8 mouse cellular contexts compared by ENCODE assay signal in the genomic region with DNA sequence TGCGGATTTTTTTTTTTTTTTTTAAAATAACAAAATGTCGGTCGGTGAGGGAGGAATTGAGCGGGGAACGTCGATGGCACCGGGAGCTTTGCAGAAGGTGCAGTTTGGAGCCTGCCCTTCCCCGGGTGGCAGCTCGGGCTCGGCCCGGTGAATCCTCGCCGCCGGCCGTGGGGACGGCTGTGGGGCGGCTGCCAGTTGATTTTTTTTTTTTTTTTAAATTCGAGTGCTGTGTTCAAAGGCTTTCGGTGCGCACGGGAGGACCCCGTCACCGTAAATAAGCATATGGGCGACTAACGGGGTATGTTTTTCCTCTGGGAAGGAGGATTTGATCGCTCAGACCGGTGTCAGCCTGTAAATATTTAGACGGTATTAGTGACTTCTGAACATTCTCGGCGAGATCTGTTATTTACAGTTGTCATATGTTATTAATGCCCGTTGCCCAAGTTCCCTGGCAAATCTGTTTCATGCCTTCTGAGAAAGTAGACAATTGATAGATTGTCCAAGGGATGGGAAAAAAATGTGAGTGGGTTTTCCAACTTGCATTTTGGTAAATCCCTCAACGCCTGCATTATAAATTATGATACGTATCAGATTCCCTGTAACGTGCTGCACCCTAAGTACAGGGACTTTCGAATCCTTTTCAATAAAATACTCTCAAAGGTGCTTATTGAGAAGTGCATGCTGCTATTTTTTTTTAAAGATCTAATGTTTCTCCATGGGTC. TPM values are rescaled to one million over a fixed set of nuclear protein-coding genes. Genes with fewer than 3 reads are reported as not detected.
DNase-seq lines count a peak whose midpoint lies in the region; ATAC-seq and TF ChIP-seq lines count a peak whose summit lies in the region.

No protein-coding gene starts in this region.

- no peaks in the 10 kb centered on the region for H3K9me3 ChIP-seq in forebrain, embryonic 10.5 days
- H3K9me3 ChIP-seq in hindbrain, embryonic 13.5 days: no peaks in the 10 kb centered on the region

- H3K9ac ChIP-seq in hindbrain, embryonic 13.5 days: peak overlapping the region; percentile 96
- H3K9ac ChIP-seq in liver, adult 2 months (ENCODE audit: low read depth, low read length): peak overlapping the region; percentile 74

- peak overlapping the region; percentile 87 for H3K4me3 ChIP-seq in bone marrow, adult 2 months (replicated peaks; ENCODE audit: control insufficient read depth, low read depth, low read length)
- H3K4me3 ChIP-seq in forebrain, embryonic 10.5 days: peak overlapping the region; percentile 81
- H3K4me3 ChIP-seq in hindbrain, embryonic 13.5 days: peak overlapping the region; percentile 75
- H3K4me3 ChIP-seq in liver, adult 2 months (ENCODE audit: insufficient read depth, low read depth, low read length): peak overlapping the region; percentile 69
- peak overlapping the region; percentile 36 for H3K4me3 ChIP-seq in myocyte

- H3ac ChIP-seq in myocyte (ENCODE audit: control insufficient read depth, insufficient read length): peak overlapping the region; percentile 88

- H3K36me3 ChIP-seq in forebrain, embryonic 10.5 days (replicated peaks): peaks cover 10% of the 10 kb centered on the region
- H3K36me3 ChIP-seq in hindbrain, embryonic 13.5 days: no peaks in the 10 kb centered on the region
- H3K36me3 ChIP-seq in liver, adult 2 months (ENCODE audit: control insufficient read depth, insufficient read depth, low read length): peaks cover 3% of the 10 kb centered on the region; the same call in 1 of the 2 replicates
- H3K36me3 ChIP-seq in myocyte (ENCODE audit: control insufficient read depth, insufficient read depth): no peaks in the 10 kb centered on the region

- ATAC-seq in hindbrain, embryonic 13.5 days (ENCODE audit: low FRiP score): no peak

- no peaks in the 10 kb centered on the region for H3K27me3 ChIP-seq in forebrain, embryonic 10.5 days (ENCODE audit: poor library complexity, severe bottlenecking)
- H3K27me3 ChIP-seq in hindbrain, embryonic 13.5 days: no peaks in the 10 kb centered on the region
- no peaks in the 10 kb centered on the region for H3K27me3 ChIP-seq in liver, adult 2 months (ENCODE audit: control insufficient read depth, insufficient read depth, low read length)
- no peaks in the 10 kb centered on the region for H3K27me3 ChIP-seq in myocyte (ENCODE audit: control insufficient read depth, insufficient read depth, insufficient read length)

- WGBS in bone marrow, adult 2 months: under 1% methylated on average over 35 of the region's 35 CpGs
- 4% methylated on average over 35 of the region's 35 CpGs for WGBS in forebrain, embryonic 10.5 days
- 3% methylated on average over 35 of the region's 35 CpGs for WGBS in hindbrain, embryonic 13.5 days
- 4% methylated on average over 35 of the region's 35 CpGs for WGBS in liver, adult 2 months

- no peak for TF ChIP-seq POLR2A in bone marrow, adult 2 months (IDR thresholded peaks at IDR 0.05; ENCODE audit: borderline replicate concordance, control insufficient read depth, low read depth, low read length)
- no peak for TF ChIP-seq POLR2A in liver, adult 2 months (IDR thresholded peaks at IDR 0.05; ENCODE audit: extremely low read depth, insufficient read depth, low read length)
- TF ChIP-seq POLR2A in myocyte (IDR thresholded peaks at IDR 0.05; ENCODE audit: insufficient read length, low read depth): no peak

- peak; percentile 13 to 14 for DNase-seq in lung, adult 18-20 months
- no peak for DNase-seq in lung, postnatal 25 days (ENCODE audit: low spot score)
- DNase-seq in forebrain, embryonic 10.5 days (ENCODE audit: extremely low spot score, low spot score): peak; percentile 26
- peak; percentile 40 for DNase-seq in liver, adult 2 months (ENCODE audit: extremely low read depth, low read depth, low spot score)
- DNase-seq in thymus, postnatal 25 days: peak; percentile 32

- TF ChIP-seq CTCF in bone marrow, adult 2 months (IDR thresholded peaks at IDR 0.05; ENCODE audit: control insufficient read depth, insufficient read depth, low read length): no peak
- TF ChIP-seq CTCF in liver, adult 2 months (IDR thresholded peaks at IDR 0.05; ENCODE audit: low read depth, low read length): no peak

- peaks cover 2% of the 10 kb centered on the region; the same call in 1 of the 2 replicates for H3K79me2 ChIP-seq in liver, adult 2 months (ENCODE audit: control insufficient read depth, insufficient read depth, low read length)
- H3K79me2 ChIP-seq in myocyte (ENCODE audit: control insufficient read depth, insufficient read depth): peaks cover 19% of the 10 kb centered on the region

- H3K4me1 ChIP-seq in bone marrow, adult 2 months (ENCODE audit: control insufficient read depth, insufficient read depth, low read length): peaks cover 1% of the 10 kb centered on the region
- peaks cover 54% of the 10 kb centered on the region for H3K4me1 ChIP-seq in forebrain, embryonic 10.5 days
- peaks cover 33% of the 10 kb centered on the region for H3K4me1 ChIP-seq in hindbrain, embryonic 13.5 days (replicated peaks)
- peaks cover 10% of the 10 kb centered on the region for H3K4me1 ChIP-seq in liver, adult 2 months (ENCODE audit: control insufficient read depth, insufficient read depth, low read length)

- peak overlapping the region; percentile 48 for H3K27ac ChIP-seq in bone marrow, adult 2 months (ENCODE audit: control insufficient read depth, insufficient read depth, low read depth, low read length, poor library complexity)
- peak overlapping the region; percentile 99 for H3K27ac ChIP-seq in forebrain, embryonic 10.5 days
- peak overlapping the region; percentile 98 for H3K27ac ChIP-seq in hindbrain, embryonic 13.5 days
- peak overlapping the region; percentile 33 for H3K27ac ChIP-seq in liver, adult 2 months (replicated peaks; ENCODE audit: insufficient read depth, low read depth, low read length)

- peak overlapping the region; percentile 87 for H3K4me2 ChIP-seq in hindbrain, embryonic 13.5 days
- peak overlapping the region; percentile 80 for H3K4me2 ChIP-seq in myocyte (ENCODE audit: low read depth)

TF ChIP-seq in myocyte, 11 proteins besides CTCF, POLR2A, EP300 and RAD21:
- no peak for TF ChIP-seq TCF12 (IDR thresholded peaks at IDR 0.05; ENCODE audit: insufficient read depth, poor library complexity, severe bottlenecking)
- no peak for TF ChIP-seq USF1 (IDR thresholded peaks at IDR 0.05; ENCODE audit: low read depth)
- TF ChIP-seq MYOG (IDR thresholded peaks at IDR 0.05; ENCODE audit: control insufficient read depth in 1 of 3, insufficient read depth in 1 of 3, insufficient read length in 2 of 3, low read depth in 2 of 3): no peak
- TF ChIP-seq CEBPB (IDR thresholded peaks at IDR 0.05; ENCODE audit: insufficient read depth, poor library complexity, severe bottlenecking): no peak
- no peak for TF ChIP-seq MYOD1 (IDR thresholded peaks at IDR 0.05; ENCODE audit: control insufficient read depth in 1 of 3, insufficient read length in 2 of 3, low read depth in 2 of 3)
- no peak for TF ChIP-seq E2F4 (IDR thresholded peaks at IDR 0.05; ENCODE audit: insufficient read depth)

RNA-seq across cellular contexts. Expression of gene Ube2e3, which starts 2.0 kb away (rescaled TPM):
- 53.7 and 67.7 TPM in 2 replicates for polyA plus RNA-seq in bone marrow, adult 2 months (2011; ENCODE audit: insufficient read depth, insufficient read length, low replicate concordance, missing spikeins)
- 189 and 191 TPM in 2 replicates for polyA plus RNA-seq in forebrain, embryonic 10.5 days (2016; fragmentation: Nextera tagmentation; extraction: Ambion mirVana)
- 313 TPM in 2 replicates for polyA plus RNA-seq in hindbrain, embryonic 13.5 days (2015; fragmentation: Nextera tagmentation; extraction: Ambion mirVana)
- 22.3 and 26.7 TPM in 2 replicates for total RNA-seq in liver, adult 2 months (2014; rRNA removed)
- polyA plus RNA-seq in liver, adult 2 months (2012; rRNA removed): 17.2 and 18.0 TPM in 2 replicates
- 24.1 TPM for polyA plus RNA-seq in myocyte (2012; fragmentation: generic; extraction: Trizol)

Comparison
In these comparisons a context has a peak if more than half of its experiments do, and no peak if none do; other contexts are left out.
1. H3K27ac ChIP-seq: peak in every context shown above with its lines; median percentile 99 in forebrain, embryonic 10.5 days; 98 in hindbrain, embryonic 13.5 days; 48 in bone marrow, adult 2 months; 33 in liver, adult 2 months.
2. H3K4me3 ChIP-seq: peak in every context shown above with its lines; median percentile 87 in bone marrow, adult 2 months; 81 in forebrain, embryonic 10.5 days; 75 in hindbrain, embryonic 13.5 days; 69 in liver, adult 2 months; 36 in myocyte.